Mouse (Mus musculus): ENCODE data around the gene Hrh1.
"Not testable (repeated sequence)": the region's sequence is repeated elsewhere in the genome, so short reads cannot be mapped to it uniquely, and the experiment has no call there.

Hrh1 gene

DNA sequence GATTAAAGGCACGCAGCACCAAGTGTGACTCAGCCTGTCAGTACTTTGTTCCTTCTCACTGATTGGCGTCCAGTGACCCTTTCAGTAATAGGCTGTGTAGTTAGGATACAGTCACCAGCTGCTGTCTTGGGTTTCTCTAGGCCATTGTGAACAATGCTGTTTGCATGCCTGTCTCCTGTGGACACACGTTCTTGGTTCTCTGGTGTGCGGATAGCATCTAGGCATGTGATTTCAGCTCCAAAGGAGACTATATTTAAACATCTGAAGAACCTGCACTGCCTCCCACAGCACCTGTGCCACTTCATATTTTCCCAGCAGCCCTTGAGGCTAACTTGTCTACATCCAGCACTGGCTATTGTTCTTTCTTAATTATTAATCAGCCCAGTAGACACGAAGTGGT is 75.8 kb downstream of the Hrh1 start:
- no peak for DNase-seq

DNA sequence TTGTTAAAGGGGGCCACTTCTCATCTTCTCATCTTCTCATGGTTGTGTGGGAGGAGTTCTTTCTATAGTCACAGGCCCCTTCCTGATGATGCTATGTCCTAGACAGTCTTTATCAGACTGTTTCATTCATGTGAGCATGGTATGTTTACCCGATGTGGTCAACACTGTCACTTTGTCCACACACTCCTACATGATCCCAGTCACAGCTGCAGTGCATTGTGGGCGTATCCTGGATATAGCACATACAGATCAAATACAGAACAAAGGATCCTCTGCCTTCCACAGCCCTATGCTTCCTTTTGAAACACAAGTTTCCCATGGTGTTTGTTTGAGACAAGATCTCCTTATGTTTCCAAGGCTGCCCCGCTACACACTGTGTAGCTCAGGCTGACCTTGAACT is 76.3 kb downstream of the Hrh1 start:
- DNase-seq = no peak

DNA sequence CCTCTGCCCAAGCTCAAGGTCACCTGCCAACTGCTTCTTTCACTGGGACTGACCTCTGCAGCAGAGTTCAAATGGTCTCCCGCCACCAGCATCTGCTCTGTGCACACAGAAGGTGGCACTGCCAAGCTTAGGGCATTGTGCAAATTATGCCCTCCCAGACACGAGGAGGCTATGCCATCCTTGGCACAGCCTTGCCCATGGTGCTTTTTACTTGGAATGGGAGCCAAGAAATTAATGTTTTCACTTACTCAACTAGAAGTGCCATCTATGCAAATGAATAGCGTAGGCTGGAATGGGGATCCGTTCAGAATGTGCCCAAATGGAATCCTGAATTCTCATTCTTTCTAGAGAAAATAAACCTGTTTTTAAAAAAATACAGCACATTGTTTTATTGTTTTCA is 77.2 kb downstream of the Hrh1 start:
- no peak for DNase-seq

DNA sequence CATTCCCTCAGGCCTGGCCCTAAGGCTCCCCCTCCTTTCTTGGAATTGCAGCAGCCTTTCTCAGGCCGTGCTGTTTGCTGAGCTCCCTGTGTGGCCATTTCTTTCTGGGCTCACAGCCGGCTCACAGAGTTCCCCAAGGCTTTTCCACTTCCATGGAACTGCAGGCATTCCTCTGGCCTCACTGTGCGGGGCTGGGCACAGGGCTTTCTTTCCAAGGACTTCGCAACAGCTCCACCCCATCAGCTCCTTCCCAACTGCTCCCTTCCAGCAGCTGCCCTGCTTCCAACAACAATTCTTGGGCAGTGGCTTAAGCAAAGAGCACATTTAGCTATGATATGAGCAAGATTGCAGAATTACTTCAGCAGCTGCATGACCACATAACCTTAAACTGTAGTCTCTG is 81.0 kb downstream of the Hrh1 start:
- peak; percentile 42 for DNase-seq

DNA sequence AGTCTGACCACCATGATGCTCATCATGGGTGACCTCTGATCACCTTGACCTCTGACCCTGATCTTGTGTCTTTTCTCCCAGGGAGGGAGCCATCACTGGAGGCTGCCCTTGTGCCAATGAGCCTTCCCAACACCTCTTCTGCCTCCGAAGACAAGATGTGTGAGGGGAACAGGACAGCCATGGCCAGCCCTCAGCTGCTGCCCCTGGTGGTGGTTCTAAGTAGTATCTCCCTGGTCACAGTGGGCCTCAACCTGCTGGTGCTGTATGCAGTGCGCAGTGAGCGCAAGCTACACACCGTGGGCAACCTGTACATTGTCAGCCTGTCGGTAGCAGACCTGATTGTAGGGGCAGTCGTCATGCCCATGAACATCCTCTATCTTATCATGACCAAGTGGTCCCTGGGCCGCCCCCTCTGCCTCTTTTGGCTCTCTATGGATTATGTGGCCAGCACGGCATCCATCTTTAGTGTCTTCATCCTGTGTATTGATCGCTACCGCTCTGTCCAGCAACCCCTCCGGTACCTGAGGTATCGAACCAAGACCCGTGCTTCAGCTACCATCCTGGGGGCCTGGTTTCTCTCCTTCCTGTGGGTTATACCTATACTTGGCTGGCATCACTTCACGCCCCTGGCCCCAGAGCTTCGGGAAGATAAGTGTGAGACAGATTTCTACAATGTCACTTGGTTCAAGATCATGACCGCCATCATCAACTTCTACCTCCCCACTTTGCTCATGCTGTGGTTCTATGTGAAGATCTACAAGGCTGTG is 82.1 kb downstream of the Hrh1 start:
- no peak for DNase-seq

DNA sequence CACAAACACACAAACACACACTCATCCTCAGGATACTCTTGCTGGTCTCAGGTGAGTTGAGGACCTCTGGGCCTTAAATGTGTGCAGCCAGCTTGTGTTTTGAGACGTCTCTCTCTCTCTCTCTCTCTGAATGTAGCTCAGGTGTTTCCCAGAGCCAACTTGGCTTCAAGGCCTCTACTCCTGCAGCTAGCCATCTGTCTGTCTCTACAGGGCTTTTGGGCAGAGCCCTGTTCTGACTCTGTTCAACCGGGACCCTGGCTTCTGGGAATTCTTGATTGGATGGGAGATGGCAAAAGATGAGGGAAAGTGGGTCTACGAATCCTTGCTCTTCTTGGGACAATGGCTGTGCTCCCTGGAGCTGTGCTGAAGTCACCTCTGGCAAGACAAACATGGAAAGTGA is 91.6 kb downstream of the Hrh1 start:
- no peak for DNase-seq

DNA sequence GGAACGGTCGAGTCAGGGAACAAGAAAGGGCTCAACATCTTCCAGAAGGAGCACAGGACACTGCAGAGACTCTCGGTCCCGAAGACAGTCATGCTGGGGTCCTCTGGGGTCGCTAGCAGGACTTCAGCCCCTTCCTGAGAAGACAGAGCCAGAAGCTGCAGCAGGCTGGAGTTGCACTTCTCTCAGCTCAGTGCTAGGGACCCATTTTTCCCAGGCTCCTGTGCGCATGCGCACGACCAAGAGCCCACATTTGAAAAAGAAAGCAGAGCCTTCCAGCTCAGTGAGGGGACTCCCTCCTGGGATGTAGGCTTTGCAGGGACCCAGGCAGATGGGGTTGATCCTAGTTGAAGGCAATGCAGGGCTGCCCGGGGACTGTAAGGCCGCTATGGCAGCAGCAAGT is 94.9 kb downstream of the Hrh1 start:
- DNase-seq = not testable (repeated sequence)

DNA sequence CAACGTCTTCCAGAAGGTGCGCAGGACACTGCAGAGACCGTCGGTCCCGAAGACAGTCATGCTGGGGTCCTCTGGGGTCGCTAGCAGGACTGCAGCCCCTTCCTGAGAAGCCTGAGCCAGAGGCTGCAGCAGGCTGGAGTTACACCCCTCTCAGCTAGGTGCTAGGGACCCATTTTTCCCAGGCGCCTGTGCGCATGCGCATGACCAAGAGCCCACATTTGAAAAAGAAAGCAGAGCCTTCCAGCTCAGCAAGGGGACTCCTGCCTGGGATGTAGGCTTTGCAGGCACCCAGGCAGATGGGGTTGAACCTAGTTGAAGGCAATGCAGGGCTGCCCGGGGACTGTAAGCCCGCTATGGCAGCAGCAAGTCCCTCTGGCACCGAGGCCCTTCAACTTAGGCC is 97.3 kb downstream of the Hrh1 start:
- DNase-seq = peak in 1 of 2 experiments; percentile 11

DNA sequence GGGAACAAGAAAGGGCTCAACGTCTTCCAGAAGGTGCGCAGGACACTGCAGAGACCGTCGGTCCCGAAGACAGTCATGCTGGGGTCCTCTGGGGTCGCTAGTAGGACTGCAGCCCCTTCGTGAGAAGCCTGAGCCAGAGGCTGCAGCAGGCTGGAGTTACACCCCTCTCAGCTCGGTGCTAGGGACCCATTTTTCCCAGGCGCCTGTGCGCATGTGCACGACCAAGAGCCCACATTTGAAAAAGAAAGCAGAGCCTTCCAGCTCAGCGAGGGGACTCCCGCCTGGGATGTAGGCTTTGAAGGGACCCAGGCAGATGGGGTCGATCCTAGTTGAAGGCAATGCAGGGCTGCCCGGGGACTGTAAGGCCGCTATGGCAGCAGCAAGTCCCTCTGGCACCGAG is 116.3 kb downstream of the Hrh1 start:
- DNase-seq = not testable (repeated sequence)

DNA sequence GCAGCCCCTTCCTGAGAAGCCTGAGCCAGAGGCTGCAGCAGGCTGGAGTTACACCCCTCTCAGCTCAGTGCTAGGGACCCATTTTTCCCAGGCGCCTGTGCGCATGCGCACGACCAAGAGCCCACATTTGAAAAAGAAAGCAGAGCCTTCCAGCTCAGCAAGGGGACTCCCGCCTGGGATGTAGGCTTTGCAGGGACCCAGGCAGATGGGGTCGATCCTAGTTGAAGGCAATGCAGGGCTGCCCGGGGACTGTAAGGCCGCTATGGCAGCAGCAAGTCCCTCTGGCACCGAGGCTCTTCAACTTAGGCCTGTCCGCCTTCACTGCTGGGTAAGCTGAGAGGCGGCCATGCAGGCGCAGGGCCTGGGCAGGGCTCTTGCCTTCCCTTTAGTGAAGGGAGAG is 131.0 kb downstream of the Hrh1 start:
- DNase-seq = not testable (repeated sequence)

Data from lung, adult 18-20 months (tissue).